Mouse (Mus musculus): Measurements from ENCODE around the gene Zap70. TPM values are rescaled to one million over a fixed set of nuclear protein-coding genes. Genes with fewer than 3 reads are reported as not detected.
A peak's percentile ranks its signal among the peaks of the same experiment; 100 is the strongest.
"Not testable (repeated sequence)": the region's sequence is repeated elsewhere in the genome, so short reads cannot be mapped to it uniquely, and the experiment has no call there.

Gene Zap70
- total RNA-seq, 4 experiments from 2014 or later = 0.49 to 2.2 (median 1.5) TPM

GRCm38 (mm10) chr1:36772198-36772934 lies 10.8 kb downstream of the Zap70 start:
- DNase-seq (ENCODE audit: low spot score in 2 of 2) = no peak

GRCm38 (mm10) chr1:36780793-36781192 lies 19.2 kb downstream of the Zap70 start:
- no peak for DNase-seq (ENCODE audit: low spot score in 2 of 2)

- DNase-seq (ENCODE audit: low spot score in 2 of 2) = no peak
These were observed 20.9 kb downstream of the Zap70 start for GRCm38 (mm10) chr1:36782476-36782875.

GRCm38 (mm10) chr1:36784365-36785134 lies 23.0 kb downstream of the Zap70 start:
- peak; percentile 52 to 55 for DNase-seq (ENCODE audit: low spot score in 2 of 2)

GRCm38 (mm10) chr1:36785238-36785641 lies 23.6 kb downstream of the Zap70 start:
- DNase-seq (ENCODE audit: low spot score in 2 of 2) = no peak

GRCm38 (mm10) chr1:36786377-36786776 lies 24.8 kb downstream of the Zap70 start:
- no peak for DNase-seq (ENCODE audit: low spot score in 2 of 2)

- DNase-seq (ENCODE audit: low spot score in 2 of 2) = no peak
These were observed 27.8 kb downstream of the Zap70 start for GRCm38 (mm10) chr1:36789416-36789815.

GRCm38 (mm10) chr1:36796711-36797110 lies 35.1 kb downstream of the Zap70 start:
- DNase-seq (ENCODE audit: low spot score in 2 of 2) = no peak

- DNase-seq (ENCODE audit: low spot score in 2 of 2) = peak; percentile 36 to 76
These were observed 35.9 kb downstream of the Zap70 start for GRCm38 (mm10) chr1:36797481-36797880.

- DNase-seq (ENCODE audit: low spot score in 2 of 2) = no peak
These were observed 38.9 kb downstream of the Zap70 start for GRCm38 (mm10) chr1:36800379-36801011.

GRCm38 (mm10) chr1:36804259-36804658 lies 42.7 kb downstream of the Zap70 start:
- no peak for DNase-seq (ENCODE audit: low spot score in 2 of 2)

- DNase-seq (ENCODE audit: low spot score in 2 of 2) = no peak
These were observed 43.2 kb downstream of the Zap70 start for GRCm38 (mm10) chr1:36804833-36805232.

- DNase-seq (ENCODE audit: low spot score in 2 of 2) = no peak
These were observed 44.7 kb downstream of the Zap70 start for GRCm38 (mm10) chr1:36806181-36806905.

GRCm38 (mm10) chr1:36807086-36807485 lies 45.5 kb downstream of the Zap70 start:
- DNase-seq (ENCODE audit: low spot score in 2 of 2) = no peak

GRCm38 (mm10) chr1:36807782-36808565 lies 46.4 kb downstream of the Zap70 start:
- DNase-seq (ENCODE audit: low spot score in 2 of 2) = no peak

GRCm38 (mm10) chr1:36811806-36812205 lies 50.2 kb downstream of the Zap70 start:
- DNase-seq (ENCODE audit: low spot score in 2 of 2) = no peak

- peak in 1 of 2 experiments; percentile 82 for DNase-seq (ENCODE audit: low spot score in 2 of 2)
These were observed 51.8 kb downstream of the Zap70 start for GRCm38 (mm10) chr1:36813415-36813814.

- no peak for DNase-seq (ENCODE audit: low spot score in 2 of 2)
These were observed 52.8 kb downstream of the Zap70 start for GRCm38 (mm10) chr1:36814271-36814903.

- no peak for DNase-seq (ENCODE audit: low spot score in 2 of 2)
These were observed 53.6 kb downstream of the Zap70 start for GRCm38 (mm10) chr1:36815166-36815565.

- not testable (repeated sequence) for DNase-seq (ENCODE audit: low spot score in 2 of 2)
These were observed 60.3 kb downstream of the Zap70 start for GRCm38 (mm10) chr1:36821918-36822317.

Data from left cerebral cortex, adult 8-10 months (tissue).